Mouse (Mus musculus) central nervous system, embryonic 11.5 days (tissue): ENCODE data around the gene Vmn2r15. TPM values are rescaled to one million over a fixed set of nuclear protein-coding genes. Genes with fewer than 3 reads are reported as not detected.

Experiments used
- polyA plus RNA-seq: library from polyadenylated mRNA; depleted of rRNA; stranded (reverse); fragments of >200 nt; gene quantifications from 2 replicates; pipeline ENCODE4 v1.2.3, GENCODE M21; 2012; rRNA removed

The Vmn2r15 gene
- not detected in 2 replicates for polyA plus RNA-seq

DNA sequence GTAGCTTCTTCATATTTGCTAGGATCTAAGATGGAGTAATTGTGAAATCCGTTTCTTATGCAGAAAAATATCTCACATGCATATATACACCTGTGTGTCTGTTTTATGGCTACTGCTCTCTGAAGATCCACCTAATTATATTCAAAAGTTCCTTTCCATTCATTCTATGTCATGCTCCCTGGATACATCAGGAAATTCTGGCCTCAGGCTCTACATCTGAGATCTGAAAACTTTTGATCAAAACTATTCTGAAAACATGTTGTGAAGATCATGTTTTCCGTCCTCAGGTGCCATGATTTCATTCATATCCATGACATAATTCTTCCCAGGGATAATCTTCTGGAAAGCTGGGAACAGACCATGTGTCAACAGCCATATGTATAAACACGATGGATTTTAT, at the start of gene Vmn2r15:
Gene Vmn2r15 (minus strand): TSS at position 101 of the 400 bp plus-strand sequence.

DNA sequence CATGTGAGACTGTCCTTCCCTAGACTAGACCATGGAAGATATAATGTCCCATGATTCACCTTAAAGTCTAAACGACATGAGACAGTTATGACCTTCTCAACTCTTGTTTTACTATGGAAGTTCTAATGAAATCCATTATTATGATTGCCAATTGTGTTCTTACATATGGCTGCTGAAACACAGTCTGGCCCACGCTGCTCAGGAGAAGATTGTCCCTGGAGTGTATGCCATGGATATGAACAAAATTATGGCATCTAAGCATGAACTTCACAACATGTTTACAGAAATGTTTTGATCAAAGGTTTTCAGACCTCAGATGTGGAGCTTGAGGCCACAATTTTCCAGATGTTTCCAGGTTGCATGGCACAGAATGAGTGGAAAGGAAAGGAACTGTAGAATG, 32.4 kb upstream of the Vmn2r15 start, which contains the start of gene Vmn2r16:
Gene Vmn2r16 (plus strand): TSS at position 301 of the 400 bp plus-strand sequence.

Other genes starting within 250 kb of the Vmn2r15 start
- gene Vmn2r11, start 238.1 kb downstream of the Vmn2r15 start, polyA plus RNA-seq, result not detected in 2 replicates
- gene Vmn2r12, start 199.7 kb downstream of the Vmn2r15 start, polyA plus RNA-seq, result not detected in 2 replicates
- gene Vmn2r13, start 105.4 kb downstream of the Vmn2r15 start, polyA plus RNA-seq, result not detected in 2 replicates
- gene Vmn2r14, start 72.9 kb downstream of the Vmn2r15 start, polyA plus RNA-seq, result not detected in 2 replicates
- gene Vmn2r16, start 32.5 kb upstream of the Vmn2r15 start, polyA plus RNA-seq, result not detected in 2 replicates
- not detected in 2 replicates for gene Vmn2r17, start 122.0 kb upstream of the Vmn2r15 start, polyA plus RNA-seq